Mouse (Mus musculus) forebrain, embryonic 11.5 days (tissue): ENCODE measurements around the gene Iqsec1. TPM values are rescaled to one million over a fixed set of nuclear protein-coding genes. Genes with fewer than 3 reads are reported as not detected.

Source experiments
- ATAC-seq: fragments of 200-750 bp; cut with Nextera tagmentation; replicated peaks from 2 replicates; pipeline ENCODE4 v1.8.0; 2017; ENCODE audit warnings: moderate TSS enrichment; ENCODE audit not compliant: low FRiP score
- DNase-seq: peaks from one replicate; pipeline ENCODE4 v3.0.0-alpha.2; 2017; ENCODE audit warnings: low spot score
- H3K27ac ChIP-seq: fragments of 300-500 bp; sonication (generic); 2 replicates; pipeline ENCODE4 v1.5.1; 2014; ENCODE audit warnings: low read depth, low read length
- H3K27me3 ChIP-seq: fragments of 300-500 bp; sonication (generic); 2 replicates; pipeline ENCODE4 v1.6.1; 2014; ENCODE audit warnings: mild to moderate bottlenecking, low read length, mixed read lengths; ENCODE audit not compliant: control insufficient read depth, insufficient read depth
- H3K36me3 ChIP-seq: fragments of 300-500 bp; sonication (generic); 2 replicates; pipeline ENCODE4 v1.6.1; 2014; ENCODE audit warnings: mild to moderate bottlenecking, low read length, moderate library complexity, mixed read lengths; ENCODE audit not compliant: control insufficient read depth, insufficient read depth
- H3K4me1 ChIP-seq: fragments of 300-500 bp; sonication (generic); replicated peaks from 2 replicates; pipeline ENCODE4 v1.6.1; 2014; ENCODE audit warnings: low read length, mixed read lengths; ENCODE audit not compliant: control insufficient read depth, insufficient read depth
- H3K4me2 ChIP-seq: fragments of 300-500 bp; sonication (generic); 2 replicates; pipeline ENCODE4 v1.6.1; 2014; ENCODE audit warnings: low read depth, mild to moderate bottlenecking, low read length, moderate library complexity, mixed read lengths; ENCODE audit not compliant: severe bottlenecking
- H3K4me3 ChIP-seq: fragments of 300-500 bp; sonication (generic); 2 replicates; pipeline ENCODE4 v1.5.1; 2014; ENCODE audit warnings: low read depth, low read length
- H3K9ac ChIP-seq: fragments of 300-500 bp; sonication (generic); 2 replicates; pipeline ENCODE4 v1.6.1; 2014; ENCODE audit warnings: low read length
- H3K9me3 ChIP-seq: fragments of 300-500 bp; sonication (generic); 2 replicates; pipeline ENCODE4 v1.6.1; 2016; ENCODE audit warnings: low read length, mixed read lengths; ENCODE audit not compliant: control insufficient read depth
- WGBS: fragments of 180-500 bp; shearing (Covaris S2); extraction: QIAGEN DNeasy Blood & Tissue Kit; methylation state at CpG from one replicate; pipeline ENCODE4 v1.1.7; 2014; 5-methylcytosine and 5-hydroxymethylcytosine counted together
- polyA plus RNA-seq: library from polyadenylated mRNA; unstranded; fragments of >200 nt; fragmentation: Nextera tagmentation; extraction: Ambion mirVana; gene quantifications from 2 replicates; pipeline ENCODE4 v1.2.1, GENCODE M21; 2014

Gene Iqsec1
- polyA plus RNA-seq, 1 experiment from 2014 or later: 15.0 TPM

DNA sequence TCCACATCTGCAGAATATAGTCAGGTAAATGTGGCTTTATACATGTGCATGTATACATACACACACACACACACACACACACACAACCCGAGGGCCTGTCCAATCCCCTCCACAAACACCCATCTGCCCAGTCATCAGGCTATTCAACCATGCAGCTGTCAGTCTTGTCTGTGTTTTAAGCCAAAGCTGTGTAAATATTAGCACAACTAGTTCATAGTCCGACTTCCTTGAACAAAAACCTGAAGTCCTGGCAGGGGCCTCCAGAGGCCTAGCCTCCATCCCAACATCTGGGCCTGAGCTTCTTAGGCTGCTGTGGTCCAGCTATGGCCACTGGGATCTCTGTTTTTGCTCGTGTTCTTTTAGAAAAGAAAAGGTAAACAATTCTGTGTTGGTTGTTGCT, 274.8 kb downstream of the Iqsec1 start:
- Histone ChIP-seq H3K9ac (no peak overlapping the region), H3K27me3 (no peaks in the 10 kb centered on the region), H3K4me1 (peaks cover 28% of the 10 kb centered on the region), H3K4me2 (no peak overlapping the region), H3K36me3 (no peaks in the 10 kb centered on the region), H3K9me3 (no peaks in the 10 kb centered on the region), H3K27ac (0 out of 2 replicates have a peak overlapping the region, but pooled peaks have one; percentile 4), H3K4me3 (no peak overlapping the region)
- 62% methylated on average over 3 of the region's 3 CpGs for WGBS
- no peak for DNase-seq
- no peak for ATAC-seq

DNA sequence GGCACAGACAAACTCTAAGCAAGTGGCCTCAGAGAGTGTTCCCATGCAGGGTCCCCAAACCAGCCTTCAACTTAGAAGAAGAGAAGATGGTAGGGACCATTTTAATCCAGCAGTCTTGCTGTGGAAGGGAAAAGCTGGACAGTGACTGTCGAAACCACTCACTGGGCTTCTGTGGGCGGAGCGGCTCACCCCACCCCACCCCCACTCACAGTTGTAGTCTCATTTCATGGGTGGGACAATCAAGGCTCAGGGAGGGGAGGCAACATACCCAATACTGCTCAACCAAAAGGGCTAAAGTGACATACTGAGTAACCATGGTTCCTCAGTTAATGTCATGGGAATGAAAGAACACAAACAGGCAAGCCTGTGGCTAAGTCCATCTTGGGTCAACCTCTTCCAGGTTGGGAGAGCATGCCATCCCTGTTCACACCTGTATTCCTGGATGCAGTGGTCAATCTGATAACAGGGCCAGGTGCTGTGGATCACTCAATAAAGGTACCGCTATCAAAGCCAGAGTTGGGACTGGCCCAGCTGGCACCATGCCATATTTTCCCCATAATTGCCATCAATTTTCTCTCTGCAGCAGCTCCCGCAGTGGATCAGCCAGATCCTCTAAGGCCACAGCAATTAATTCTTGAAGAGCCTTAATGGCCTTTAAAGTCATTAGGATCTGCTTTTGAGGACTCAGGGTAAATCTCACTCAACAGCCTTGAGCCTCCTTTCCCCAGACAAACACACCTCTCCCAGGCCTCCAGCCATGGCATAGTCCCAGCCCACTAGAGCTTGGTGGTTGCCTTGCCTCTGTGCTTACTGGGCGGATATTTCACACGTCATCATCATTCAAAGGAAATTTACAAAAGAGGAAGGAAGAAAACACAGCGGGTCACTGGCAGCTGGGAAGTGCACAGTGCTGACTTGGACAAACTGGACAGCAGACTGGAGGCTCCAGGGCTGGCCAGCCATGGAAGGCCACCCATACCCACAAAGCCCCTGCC, 275.7 kb downstream of the Iqsec1 start:
- peaks cover 28% of the 10 kb centered on the region for H3K4me1 ChIP-seq
- H3K9me3 ChIP-seq: no peaks in the 10 kb centered on the region

GRCm38 (mm10) chr6:90712063-90712462, 276.4 kb downstream of the Iqsec1 start:
- H3K4me3 ChIP-seq: no peak overlapping the region
- no peaks in the 10 kb centered on the region for H3K9me3 ChIP-seq
- ATAC-seq (no peak), DNase-seq (no peak)
- no peaks in the 10 kb centered on the region for H3K27me3 ChIP-seq
- H3K4me1 ChIP-seq: peaks cover 28% of the 10 kb centered on the region
- no peaks in the 10 kb centered on the region for H3K36me3 ChIP-seq
- WGBS: 66% methylated on average over 3 of the region's 3 CpGs
- H3K4me2 ChIP-seq: no peak overlapping the region
- H3K27ac ChIP-seq: peak overlapping the region; percentile 50
- no peak overlapping the region; the same call in 1 of the 2 replicates for H3K9ac ChIP-seq

More for the DNA sequence above, 275.7 kb downstream of the Iqsec1 start:
- Histone ChIP-seq H3K4me2 (no peak overlapping the region), H3K27me3 (no peaks in the 10 kb centered on the region), H3K36me3 (no peaks in the 10 kb centered on the region), H3K9ac (no peak overlapping the region), H3K4me3 (no peak overlapping the region), H3K27ac (peak overlapping the region; percentile 4; the same call in 1 of the 2 replicates)
- WGBS: 67% methylated on average over 8 of the region's 8 CpGs
- DNase-seq: no peak
- ATAC-seq: no peak

GRCm38 (mm10) chr6:90711476-90712035, 276.9 kb downstream of the Iqsec1 start:
- ATAC-seq (no peak), DNase-seq (no peak)
- H3K4me3 ChIP-seq: no peak overlapping the region
- WGBS: 36% methylated on average over 12 of the region's 12 CpGs
- no peaks in the 10 kb centered on the region for H3K36me3 ChIP-seq
- no peak overlapping the region for H3K4me2 ChIP-seq
- H3K4me1 ChIP-seq: peaks cover 28% of the 10 kb centered on the region
- H3K27ac ChIP-seq: peak overlapping the region; percentile 50
- no peaks in the 10 kb centered on the region for H3K9me3 ChIP-seq
- no peaks in the 10 kb centered on the region for H3K27me3 ChIP-seq
- no peak overlapping the region; the same call in 1 of the 2 replicates for H3K9ac ChIP-seq

DNA sequence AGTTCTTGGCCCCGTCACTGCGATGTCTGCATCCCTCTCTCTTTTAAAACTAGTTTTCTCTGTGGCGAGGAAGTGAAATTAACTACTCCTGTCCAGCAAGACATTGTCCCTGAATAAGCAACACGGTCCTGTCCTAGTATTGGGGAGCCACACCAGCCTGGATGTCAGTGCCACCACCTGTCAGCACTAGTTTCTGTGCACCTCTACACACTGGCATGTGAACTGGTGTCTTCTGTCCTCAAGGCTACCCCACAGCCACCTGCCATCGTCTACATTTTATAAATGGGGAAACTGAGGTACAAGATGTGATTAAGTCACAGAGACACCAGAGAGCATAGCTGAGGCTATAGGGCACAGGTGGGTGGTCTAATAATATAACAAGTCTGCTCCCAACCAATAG, 277.7 kb downstream of the Iqsec1 start:
- Histone ChIP-seq H3K36me3 (no peaks in the 10 kb centered on the region), H3K9ac (no peak overlapping the region), H3K27ac (no peak overlapping the region), H3K4me2 (no peak overlapping the region), H3K9me3 (no peaks in the 10 kb centered on the region), H3K4me1 (peaks cover 25% of the 10 kb centered on the region), H3K27me3 (no peaks in the 10 kb centered on the region), H3K4me3 (no peak overlapping the region)
- 92% methylated on average over 5 of the region's 5 CpGs for WGBS
- ATAC-seq (no peak), DNase-seq (no peak)

GRCm38 (mm10) chr6:90709929-90710777, 278.3 kb downstream of the Iqsec1 start:
- H3K4me3 ChIP-seq: no peak overlapping the region
- no peak overlapping the region for H3K9ac ChIP-seq
- 90% methylated on average over 9 of the region's 9 CpGs for WGBS
- no peaks in the 10 kb centered on the region for H3K9me3 ChIP-seq
- ATAC-seq (no peak), DNase-seq (no peak)
- H3K27ac ChIP-seq: no peak overlapping the region
- H3K4me2 ChIP-seq: no peak overlapping the region
- no peaks in the 10 kb centered on the region for H3K27me3 ChIP-seq
- H3K36me3 ChIP-seq: no peaks in the 10 kb centered on the region
- peaks cover 20% of the 10 kb centered on the region for H3K4me1 ChIP-seq

GRCm38 (mm10) chr6:90708061-90708618, 280.3 kb downstream of the Iqsec1 start:
- no peak overlapping the region for H3K27ac ChIP-seq
- DNase-seq: no peak
- H3K4me1 ChIP-seq: peaks cover 19% of the 10 kb centered on the region
- H3K4me3 ChIP-seq: no peak overlapping the region
- H3K9me3 ChIP-seq: no peaks in the 10 kb centered on the region
- H3K27me3 ChIP-seq: no peaks in the 10 kb centered on the region
- ATAC-seq: no peak
- no peaks in the 10 kb centered on the region for H3K36me3 ChIP-seq
- no peak overlapping the region for H3K4me2 ChIP-seq
- no peak overlapping the region for H3K9ac ChIP-seq

DNA sequence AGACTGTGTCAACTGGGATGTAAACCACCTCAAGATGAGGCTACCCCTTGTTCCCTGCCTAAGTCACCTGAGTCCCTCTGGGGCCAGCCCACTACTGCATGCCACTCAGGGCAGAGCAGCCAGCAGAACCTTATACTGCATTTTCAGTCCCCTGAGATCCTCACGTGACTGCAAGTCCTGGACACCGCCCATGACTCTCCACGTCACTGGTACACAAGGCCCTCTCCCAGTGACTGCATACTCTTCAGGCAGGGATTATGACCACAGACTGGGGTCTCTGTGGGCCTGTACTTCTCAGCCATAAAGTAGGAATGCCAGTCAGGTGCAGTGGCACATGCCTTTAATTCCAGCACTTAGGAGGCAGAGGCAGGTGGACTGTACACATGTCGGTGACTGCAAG, 281.3 kb downstream of the Iqsec1 start:
- no peak overlapping the region for H3K4me3 ChIP-seq
- H3K4me2 ChIP-seq: no peak overlapping the region
- H3K9me3 ChIP-seq: no peaks in the 10 kb centered on the region
- H3K27ac ChIP-seq: no peak overlapping the region
- 92% methylated on average over 4 of the region's 4 CpGs for WGBS
- H3K36me3 ChIP-seq: no peaks in the 10 kb centered on the region
- no peaks in the 10 kb centered on the region for H3K27me3 ChIP-seq
- ATAC-seq (no peak), DNase-seq (no peak)
- peaks cover 15% of the 10 kb centered on the region for H3K4me1 ChIP-seq
- H3K9ac ChIP-seq: no peak overlapping the region
